Mouse (Mus musculus): ENCODE data around the gene Rtbdn.
"Not testable (repeated sequence)": the region's sequence is repeated elsewhere in the genome, so short reads cannot be mapped to it uniquely, and the experiment has no call there.

Rtbdn gene

DNA sequence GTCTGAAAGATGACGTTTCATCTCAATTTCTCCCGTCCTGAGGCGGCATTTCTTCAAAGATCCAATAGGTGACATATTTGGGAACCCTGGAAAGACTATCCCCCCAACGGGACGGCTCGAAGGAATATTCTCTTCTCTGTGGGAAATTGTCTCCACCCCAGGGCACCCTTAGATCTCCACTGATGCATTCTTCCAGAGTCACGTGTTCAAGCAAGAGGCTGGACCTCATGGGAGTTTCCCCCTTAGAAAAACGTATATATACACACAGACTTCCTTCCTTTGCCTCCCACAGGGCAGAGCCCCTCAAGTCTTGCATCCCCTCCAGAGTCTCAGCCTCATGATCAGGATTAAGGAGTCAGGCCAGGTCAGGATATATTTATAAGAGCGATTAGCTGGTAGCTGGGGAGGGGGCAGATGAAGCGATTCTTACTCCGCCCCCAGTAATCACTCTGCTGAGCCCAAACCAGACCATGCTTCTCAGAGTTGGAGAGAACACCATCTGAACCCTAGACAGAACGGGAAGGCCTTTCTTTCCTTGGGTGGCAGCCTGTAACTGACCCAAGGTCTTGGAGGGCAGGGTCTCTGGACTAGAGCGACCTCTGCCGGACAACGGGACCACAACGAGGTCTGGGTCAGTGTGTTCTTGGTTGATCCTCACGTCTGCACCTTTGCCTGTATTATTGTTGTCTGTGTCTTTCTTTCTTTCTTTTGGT, at the start of gene Rtbdn:
Gene Rtbdn (plus strand): TSS at position 464 of the 713 bp plus-strand sequence.
- DNase-seq (ENCODE audit: low spot score): no peak

DNA sequence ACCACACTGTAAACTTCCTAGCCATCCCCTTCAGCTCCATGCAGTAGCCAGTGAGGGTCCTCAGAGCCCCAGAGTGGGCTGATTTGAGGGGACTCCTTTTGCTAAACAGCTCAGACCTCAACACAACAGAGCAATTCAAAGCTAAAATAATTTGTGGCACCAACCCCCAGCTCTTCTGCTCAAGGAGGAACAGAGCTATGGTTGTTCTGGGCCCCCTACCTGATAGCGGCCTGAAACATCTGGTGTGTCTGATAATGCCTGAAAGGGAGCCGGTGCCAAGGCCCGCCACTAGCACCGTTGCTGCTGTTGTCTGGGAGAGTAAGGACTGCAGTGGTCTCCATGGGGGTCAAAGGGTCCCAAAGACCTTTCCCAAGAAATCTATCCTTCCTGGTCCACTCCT, 45.7 kb upstream of the Rtbdn start:
- DNase-seq (ENCODE audit: low spot score): no peak

DNA sequence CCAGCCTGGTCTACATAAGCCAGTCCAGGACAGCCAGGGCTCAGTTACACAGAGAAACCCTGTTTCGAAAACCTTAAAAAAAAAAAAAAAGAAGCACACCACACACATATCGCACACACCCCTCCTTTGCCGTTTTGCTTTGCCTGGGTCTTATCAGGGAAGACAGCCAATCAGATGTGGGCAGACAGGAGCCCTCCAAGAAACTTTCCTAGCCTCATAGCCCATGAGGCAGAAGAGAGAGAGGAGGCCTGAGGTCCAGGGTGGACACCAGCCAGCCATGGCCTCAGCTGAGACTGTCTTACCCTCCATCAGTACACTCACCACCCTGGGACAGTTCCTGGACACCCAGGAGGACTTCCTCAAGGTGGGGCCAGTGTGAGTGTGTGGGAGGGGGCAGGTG, 45.0 kb upstream of the Rtbdn start, which contains the start of gene Klf1:
Gene Klf1 (plus strand): TSS at position 177 of the 400 bp plus-strand sequence.
- no peak for DNase-seq (ENCODE audit: low spot score)

DNA sequence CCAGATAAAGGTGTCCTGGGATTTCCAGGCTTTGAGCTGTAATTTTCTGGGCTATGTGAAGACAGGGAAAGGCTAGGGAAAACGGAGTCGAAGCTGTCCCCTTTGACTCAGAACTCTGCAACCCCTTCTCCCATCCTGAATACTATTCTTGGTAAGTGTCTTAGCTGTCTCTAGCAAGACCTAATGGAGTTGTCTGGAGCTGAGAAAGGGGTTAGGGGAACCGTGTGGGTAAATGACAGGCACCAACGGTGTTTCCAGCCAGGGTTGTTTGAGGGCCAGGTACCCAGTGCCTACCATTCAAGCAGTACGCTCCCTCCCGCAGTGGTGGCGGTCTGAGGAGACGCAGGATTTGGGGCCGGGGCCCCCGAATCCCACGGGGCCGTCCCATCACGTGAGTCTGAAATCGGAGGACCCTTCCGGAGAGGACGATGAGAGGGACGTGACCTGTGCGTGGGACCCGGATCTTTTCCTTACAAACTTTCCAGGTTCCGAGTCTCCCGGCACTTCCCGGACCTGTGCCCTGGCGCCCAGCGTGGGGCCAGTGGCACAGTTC, 44.3 kb upstream of the Rtbdn start:
- DNase-seq (ENCODE audit: low spot score): no peak

DNA sequence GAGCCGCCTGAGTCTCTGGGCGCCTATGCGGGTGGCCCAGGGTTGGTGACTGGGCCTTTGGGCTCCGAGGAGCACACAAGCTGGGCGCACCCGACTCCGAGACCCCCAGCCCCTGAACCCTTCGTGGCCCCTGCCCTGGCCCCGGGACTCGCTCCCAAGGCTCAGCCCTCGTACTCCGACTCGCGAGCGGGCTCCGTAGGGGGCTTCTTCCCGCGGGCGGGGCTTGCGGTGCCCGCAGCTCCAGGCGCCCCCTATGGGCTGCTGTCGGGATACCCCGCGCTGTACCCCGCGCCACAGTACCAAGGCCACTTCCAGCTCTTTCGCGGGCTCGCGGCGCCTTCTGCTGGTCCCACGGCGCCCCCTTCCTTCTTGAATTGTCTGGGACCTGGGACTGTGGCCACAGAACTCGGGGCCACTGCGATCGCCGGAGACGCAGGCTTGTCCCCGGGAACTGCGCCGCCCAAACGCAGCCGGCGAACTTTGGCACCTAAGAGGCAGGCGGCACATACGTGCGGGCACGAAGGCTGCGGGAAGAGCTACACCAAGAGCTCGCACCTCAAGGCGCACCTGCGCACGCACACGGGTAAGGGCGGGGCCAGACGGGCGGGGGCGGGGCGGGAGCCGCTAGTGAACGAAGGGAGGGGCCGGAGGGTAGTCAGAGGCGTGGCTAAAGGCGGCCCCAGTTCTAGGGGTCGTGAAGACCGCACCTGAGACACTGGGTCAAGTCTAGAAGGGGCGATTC, 43.7 kb upstream of the Rtbdn start:
- DNase-seq (ENCODE audit: low spot score): peak; percentile 88

DNA sequence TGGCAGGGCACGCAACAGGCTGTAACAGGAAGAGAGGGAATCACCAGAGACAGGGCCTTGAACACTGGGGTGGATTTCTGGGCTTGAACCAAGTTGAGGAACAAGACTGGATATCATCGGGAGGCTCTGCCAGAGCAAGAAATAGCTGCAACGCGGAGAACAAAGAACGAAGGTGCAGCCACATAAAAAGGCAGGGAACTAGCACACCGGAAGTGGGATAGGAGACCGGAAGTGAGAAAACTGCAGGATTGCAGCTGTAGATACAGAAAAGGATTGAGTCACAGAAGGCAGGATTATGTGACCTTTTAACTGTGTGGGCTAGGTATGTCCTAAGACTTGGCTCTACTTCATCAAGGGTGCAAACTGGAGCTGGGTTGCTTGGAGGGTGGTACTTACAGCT, 42.4 kb upstream of the Rtbdn start:
- DNase-seq (ENCODE audit: low spot score): no peak

DNA sequence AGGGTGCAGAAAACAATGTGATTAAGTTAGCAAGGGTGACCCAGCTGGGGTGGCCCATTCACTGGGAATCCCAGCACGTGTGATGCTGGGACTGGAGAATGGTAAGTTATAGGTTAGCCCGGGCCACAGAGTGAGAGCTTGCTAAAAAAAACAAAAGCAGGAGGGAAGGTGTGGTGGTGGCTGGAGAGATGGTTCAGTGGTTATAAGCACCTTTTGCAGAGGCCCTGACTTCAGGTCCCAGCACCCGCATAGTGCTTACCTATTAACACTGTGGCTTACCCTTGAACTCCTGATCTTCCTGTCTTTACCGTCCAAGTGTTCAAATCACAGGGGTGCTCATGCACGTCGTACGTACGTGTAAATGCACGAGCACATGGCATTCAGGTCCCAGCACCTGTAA, 39.8 kb upstream of the Rtbdn start:
- DNase-seq (ENCODE audit: low spot score): no peak

DNA sequence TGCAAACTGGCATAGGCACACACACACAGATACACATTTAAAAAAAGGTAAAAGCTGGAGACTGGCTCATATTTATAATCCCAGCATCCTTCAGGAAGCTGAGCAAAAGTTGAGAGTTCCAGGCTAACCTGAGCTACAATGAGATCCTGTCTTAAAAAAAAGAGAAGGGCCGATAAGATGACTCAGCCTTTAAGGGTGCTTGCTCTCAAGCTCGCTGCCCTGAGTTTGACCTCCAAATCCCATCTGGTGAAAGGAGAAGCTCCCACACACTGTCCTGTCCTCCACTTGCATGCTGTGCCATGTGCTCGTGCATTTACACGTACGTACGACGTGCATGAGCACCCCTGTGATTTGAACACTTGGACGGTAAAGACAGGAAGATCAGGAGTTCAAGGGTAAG, 39.3 kb upstream of the Rtbdn start:
- DNase-seq (ENCODE audit: low spot score): no peak

DNA sequence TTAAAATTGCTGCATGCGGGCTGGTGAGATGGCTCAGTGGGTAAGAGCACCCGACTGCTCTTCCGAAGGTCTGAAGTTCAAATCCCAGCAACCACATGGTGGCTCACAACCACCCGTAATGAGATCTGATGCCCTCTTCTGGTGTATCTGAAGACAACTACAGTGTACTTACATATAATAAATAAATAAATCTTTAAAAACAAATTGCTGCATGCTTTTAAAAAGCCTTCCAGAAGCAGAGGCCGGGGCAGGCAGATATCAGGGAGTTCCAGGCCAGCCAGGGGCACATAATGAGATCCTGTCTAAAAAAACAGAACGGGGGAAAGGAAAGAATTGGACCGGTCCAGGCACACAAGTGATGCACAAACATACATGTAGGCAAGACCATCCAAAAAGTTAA, 38.8 kb upstream of the Rtbdn start:
- not testable (repeated sequence) for DNase-seq (ENCODE audit: low spot score)

DNA sequence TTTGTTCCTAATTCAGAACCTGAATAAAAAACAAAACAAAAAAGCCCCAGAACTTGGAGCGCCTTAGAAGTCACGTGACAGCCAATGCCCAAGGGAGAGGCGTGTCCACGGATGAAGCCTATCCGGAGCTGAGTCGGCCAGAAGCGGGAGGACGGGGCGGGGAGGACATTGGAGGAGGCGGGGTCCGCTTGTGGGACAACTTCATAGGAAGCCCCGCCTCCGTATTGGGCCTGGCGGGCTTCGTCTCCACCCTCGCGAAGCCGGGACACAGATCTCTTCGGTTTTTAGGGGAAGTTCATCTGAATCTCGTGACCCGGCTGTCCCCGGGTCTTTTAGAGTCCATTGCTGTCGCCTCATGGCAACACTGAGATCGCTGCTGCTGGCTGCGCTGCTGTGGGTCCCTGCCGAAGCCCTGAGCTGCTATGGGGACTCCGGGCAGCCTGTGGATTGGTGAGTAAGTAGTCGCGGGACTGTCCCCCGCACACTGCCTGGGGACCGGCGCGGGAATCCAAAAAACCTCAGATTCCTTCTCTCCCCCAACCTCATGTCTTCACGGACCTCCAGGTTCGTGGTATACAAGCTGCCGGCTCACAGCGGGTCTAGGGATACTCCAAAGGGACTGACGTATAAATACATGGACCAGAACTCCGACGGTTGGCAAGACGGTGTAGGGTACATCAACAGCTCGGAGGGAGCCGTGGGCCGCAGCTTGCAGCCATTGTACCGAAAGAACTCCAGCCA, 38.2 kb upstream of the Rtbdn start, which contains the start of gene Dnase2a:
Gene Dnase2a (plus strand): TSS at position 140 of the 741 bp plus-strand sequence.
- peak; percentile 93 for DNase-seq (ENCODE audit: low spot score)

DNA sequence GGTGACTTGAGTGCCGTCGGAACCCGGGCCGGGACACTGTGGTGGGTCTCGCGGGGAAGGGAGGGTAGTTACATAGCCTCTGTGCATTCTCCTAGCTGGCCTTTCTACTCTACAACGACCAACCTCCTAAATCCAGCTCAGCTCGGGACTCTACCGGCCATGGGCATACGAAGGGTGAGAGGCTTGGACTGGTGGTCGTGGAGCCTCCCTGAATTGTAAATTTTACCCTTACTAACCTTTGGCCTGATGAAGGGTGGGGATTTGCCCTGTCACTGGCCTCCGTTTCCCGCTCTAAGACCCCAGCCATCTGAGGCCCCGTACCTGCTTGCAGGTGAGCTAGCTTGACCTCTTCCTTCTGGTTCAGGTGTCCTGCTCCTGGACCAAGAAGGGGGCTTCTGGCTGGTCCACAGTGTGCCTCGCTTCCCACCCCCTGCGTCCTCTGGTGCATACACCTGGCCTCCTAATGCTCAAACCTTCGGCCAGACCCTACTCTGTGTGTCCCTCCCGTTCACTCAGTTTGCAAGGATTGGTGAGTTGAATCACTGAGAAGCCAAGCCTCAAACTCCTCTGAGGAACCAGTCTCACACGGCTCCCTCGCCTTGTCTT, 37.5 kb upstream of the Rtbdn start:
- DNase-seq (ENCODE audit: low spot score): no peak

DNA sequence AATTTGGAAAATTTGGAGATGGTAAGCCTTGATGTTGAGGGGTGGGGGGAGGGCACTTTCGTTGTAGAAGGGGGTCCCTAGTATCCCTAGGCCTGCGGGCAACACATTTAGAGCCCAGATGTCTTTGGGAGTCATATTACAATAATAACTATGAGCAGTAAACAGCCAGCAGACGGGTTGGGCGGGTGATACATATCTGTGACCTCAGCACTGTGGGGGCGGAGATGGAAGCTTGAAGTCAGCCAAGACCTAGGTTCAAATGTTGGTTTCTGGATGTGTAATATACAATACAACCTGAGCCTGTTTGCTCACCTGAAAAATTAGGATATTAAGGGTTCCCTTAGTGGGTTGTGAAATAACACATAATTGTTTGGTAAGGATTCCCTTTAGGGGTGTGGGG, 36.8 kb upstream of the Rtbdn start:
- no peak for DNase-seq (ENCODE audit: low spot score)

DNA sequence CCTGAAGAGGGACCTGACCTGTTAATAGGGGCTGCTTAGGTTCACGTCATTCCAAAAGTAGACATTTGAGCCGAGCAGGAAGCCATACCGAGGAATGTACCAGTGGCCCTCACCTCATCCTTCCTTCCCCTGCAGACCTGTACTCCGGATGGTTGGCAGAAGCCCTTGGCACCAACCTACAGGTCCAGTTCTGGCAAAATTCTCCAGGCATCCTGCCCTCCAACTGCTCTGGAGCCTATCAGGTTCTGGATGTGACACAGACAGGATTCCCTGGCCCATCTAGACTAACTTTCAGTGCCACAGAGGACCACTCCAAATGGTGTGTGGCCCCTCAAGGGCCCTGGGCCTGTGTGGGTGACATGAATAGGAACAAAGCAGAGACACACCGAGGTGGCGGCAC, 36.2 kb upstream of the Rtbdn start:
- DNase-seq (ENCODE audit: low spot score): no peak

DNA sequence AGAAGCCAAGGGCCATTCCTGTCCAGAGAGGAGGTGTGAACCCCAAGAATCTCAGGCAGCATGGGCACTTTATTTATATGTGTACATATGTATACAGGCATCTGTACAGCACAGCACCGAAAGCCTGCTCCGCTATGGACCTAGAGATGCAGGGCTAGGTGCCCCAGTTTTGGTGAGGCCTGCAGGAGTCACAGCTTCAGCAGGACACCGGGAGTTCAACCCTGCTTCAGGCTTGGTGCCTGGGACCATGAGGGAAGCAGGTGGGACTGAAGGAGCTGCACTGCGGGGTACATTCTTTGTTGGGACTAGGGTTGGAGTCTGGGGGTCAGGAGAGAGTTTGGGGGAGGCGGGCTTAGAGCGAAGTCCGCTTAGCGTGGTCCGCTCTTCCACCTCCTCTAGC, 34.9 kb upstream of the Rtbdn start:
- DNase-seq (ENCODE audit: low spot score): no peak

DNA sequence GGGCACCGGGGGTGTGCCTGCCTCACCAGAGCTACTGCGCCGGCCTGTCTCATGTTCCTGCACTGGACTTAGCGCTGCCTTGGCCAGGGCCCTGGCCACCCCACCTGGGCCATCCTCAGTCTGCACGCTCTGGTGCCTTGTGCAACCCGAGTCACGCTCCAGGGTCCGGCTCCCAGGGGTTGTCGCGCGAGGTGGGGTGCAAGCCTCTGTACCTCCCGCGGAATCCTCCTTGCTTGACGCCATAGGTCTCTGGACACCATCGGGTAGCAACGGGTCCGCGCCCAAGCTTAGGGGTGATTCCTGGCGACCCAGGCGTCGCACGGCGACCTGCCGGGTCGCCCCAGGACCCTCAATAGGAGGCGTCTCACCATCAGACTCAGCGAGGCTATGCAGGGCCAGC, 34.4 kb upstream of the Rtbdn start:
- DNase-seq (ENCODE audit: low spot score): no peak

DNA sequence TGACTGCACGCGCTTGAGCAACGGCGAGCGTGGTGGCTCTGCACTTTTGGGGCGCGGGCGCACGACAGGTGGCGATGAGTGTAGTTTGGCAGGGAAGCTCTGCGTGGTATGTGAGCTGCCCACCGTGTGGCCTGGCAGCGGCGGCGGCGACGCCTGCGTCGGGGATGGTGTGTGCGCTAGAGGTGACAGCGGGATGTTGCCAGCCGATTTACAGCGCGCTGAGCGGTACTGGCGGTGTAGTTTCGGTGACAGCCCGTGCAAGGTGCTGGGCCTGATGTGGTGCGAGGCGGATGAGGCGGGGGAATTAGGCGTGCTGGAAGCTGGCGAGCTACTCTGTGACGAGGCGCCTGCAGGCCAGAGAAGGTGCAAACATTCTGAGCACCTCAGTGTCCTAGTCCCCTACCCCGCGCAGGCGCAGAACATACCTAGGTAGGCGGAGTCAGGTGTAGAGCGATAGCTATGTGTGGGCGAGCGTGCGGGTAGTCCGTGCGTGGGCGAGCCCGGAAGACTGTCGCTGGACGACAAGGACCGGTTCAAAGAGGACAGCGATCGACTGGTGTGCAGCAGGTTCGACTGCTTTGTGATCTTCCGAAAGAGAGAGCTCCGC, 33.8 kb upstream of the Rtbdn start:
- DNase-seq (ENCODE audit: low spot score): peak; percentile 90

DNA sequence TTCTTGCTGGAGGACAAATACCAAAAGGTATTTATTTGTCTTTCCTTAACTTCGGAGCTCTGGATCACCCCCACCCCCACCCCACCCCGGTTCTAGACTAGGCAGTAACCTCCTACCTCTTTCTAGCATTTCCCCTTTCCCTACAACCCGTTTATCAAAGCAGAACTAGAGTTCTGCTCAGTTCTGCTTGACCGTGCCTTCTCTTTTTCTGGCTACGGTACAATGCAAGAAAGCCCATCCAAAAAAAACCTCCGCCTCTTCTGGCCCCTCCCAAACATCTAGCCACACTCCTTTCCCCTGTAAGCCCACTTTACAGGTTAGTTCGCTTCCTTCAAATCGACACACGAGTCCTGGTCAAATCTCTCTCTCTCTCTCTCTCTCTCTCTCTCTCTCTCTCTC, 33.3 kb upstream of the Rtbdn start:
- no peak for DNase-seq (ENCODE audit: low spot score)

DNA sequence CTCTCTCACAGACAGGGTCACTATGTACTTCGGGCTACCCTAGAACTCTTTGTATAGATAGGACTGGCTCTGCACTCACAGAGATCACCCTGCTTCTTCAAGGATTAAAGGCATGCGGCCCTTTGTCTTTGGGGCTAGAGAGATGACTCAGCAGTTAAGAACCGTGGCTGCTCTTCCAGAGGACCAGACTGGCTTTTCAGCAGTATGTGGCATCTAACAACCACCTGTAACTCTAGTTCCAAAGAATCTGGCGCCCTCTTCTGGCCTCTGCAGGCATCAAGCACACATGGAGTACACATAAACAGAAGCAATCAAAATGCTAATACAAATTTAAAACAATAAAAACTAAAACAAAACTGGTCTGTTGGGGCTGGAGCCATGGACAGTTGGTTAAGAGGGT, 32.8 kb upstream of the Rtbdn start:
- peak; percentile 63 for DNase-seq (ENCODE audit: low spot score)

DNA sequence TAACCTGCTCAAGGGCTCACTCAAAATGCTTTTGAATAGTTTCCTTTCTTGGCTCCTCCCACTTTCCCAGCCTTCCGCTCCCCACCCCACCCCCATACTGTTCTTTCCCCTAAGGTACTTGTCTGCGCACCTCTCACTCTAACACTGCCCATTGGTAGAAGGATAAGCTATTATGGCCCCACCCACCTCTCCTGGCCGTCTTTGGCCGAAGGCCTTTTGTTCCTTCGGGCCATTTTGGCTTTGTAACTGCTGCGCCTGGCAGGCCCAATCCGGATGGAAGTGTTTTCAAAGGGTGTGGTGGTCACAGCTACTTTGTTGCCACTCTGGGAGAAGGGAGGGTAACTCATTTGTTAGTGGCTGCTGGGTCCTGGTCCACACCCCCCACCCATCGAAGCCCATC, 31.5 kb upstream of the Rtbdn start:
- no peak for DNase-seq (ENCODE audit: low spot score)

DNA sequence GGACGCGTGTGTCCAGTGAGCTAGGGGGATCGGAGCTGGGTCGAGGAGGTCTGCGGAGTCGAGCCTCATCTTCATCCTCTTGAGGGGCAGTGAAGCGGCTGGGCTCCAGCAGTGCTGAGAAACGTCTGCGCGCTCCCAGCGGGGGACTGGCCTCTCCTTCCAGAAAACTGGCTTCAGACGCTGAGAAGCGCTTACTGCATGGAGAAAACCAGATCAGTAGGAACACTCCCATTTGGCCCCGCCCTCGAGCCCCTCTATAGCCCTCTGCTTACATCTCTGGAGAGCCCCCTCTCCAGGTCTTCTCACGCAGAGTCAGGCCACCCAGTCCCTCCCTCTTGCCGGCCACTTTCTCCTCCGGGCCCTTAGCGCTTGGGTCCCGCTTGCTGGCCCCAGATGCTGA, 29.0 kb upstream of the Rtbdn start:
- DNase-seq (ENCODE audit: low spot score): no peak

DNA sequence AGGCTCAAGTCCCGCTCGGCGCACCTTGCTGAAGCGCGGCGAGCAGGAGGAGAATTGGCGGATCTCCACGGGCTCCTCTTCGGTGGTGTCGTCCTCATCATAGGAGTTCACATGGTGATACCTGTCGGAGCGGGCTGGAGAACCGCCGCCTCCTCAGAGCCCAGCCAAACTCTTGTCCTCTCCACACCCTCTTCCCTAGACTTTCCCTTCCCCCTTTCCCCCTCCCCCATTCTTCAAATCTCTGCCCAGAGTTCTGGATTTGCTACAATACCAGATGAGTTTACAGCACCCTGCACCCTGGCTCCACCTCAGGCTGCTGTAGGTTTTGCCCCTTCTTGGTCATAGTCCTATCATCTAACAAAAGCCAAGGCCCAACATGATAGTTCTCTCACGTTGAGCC, 28.1 kb upstream of the Rtbdn start:
- DNase-seq (ENCODE audit: low spot score): no peak

DNA sequence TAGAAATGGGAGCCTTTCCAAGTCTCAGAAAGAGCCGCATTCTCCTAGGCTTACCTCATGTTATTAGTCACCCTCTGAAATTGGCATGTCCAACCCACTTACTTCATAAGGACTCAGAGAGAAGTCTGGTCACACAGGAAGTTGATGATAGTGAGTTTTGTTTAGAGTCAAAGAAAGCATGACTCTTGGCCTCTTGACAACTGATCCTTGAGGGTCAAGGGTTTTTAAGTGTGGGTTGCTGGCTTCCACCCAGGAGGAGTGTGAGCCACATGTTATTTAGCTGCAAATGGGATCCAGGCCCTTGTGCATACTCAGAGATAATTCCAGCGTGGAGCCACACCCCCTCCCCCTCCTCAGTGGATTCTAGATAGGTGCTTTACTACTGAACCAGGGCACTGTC, 25.2 kb upstream of the Rtbdn start:
- no peak for DNase-seq (ENCODE audit: low spot score)
